Mouse (Mus musculus): ENCODE data around the gene Pirb.

DNA sequence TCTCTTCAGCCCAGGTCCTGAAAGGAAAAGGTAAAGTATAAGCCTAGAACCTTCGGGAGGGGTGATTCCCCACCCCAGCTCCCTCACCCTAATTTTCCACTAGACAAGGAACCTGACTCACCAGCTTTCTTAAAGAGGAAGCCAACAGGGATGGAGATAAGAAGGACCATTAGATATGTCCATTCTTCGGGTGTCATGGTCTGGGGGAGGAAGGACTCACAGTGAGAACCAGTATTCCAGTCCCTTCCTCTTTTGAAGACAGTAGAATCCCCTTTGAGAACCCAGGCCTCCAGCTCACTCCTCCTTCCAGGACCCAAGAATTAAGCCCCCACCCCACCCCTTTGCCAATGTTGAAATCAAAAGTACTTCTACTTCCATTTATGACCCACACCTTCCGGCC is 28.3 kb downstream of the Pirb start:
- TF ChIP-seq POLR2A (IDR thresholded peaks at IDR 0.05; ENCODE audit: borderline replicate concordance, insufficient read depth, low read length) (no peak), CTCF (IDR thresholded peaks at IDR 0.05; ENCODE audit: borderline replicate concordance, insufficient read depth, low read depth, low read length) (no peak)
